Mouse (Mus musculus): ENCODE measurements around the gene Cabp7. TPM values are rescaled to one million over a fixed set of nuclear protein-coding genes. Genes with fewer than 3 reads are reported as not detected.

Cabp7 gene
- total and polyA plus RNA-seq, 3 experiments, result 0.51 TPM; not detected in 2

- no peaks in the 10 kb centered on the region for H3K9me3 ChIP-seq (replicated peaks; ENCODE audit: low read length)
- no peak overlapping the region for H3K4me2 ChIP-seq (ENCODE audit: insufficient read depth, low read depth, poor library complexity, severe bottlenecking)
- H3K27me3 ChIP-seq (replicated peaks), result no peaks in the 10 kb centered on the region
- no peak for TF ChIP-seq MAFK (IDR thresholded peaks at IDR 0.05; ENCODE audit: insufficient replicate concordance, low read length)
- no peak overlapping the region for H3K27ac ChIP-seq (ENCODE audit: insufficient read depth, low read depth)
- H3K4me3 ChIP-seq (replicated peaks in 1 of 3; ENCODE audit: low read depth in 2 of 3, low read length in 2 of 3, poor library complexity in 1 of 3), result no peak overlapping the region
- peaks cover 4 to 24% of the 10 kb centered on the region in 2 experiments; a peak in 3 of 4 replicates for H3K4me1 ChIP-seq (ENCODE audit: control insufficient read depth in 1 of 2, insufficient read depth in 2 of 2)
- peaks cover 23% of the 10 kb centered on the region for H3K79me2 ChIP-seq (replicated peaks; ENCODE audit: control insufficient read depth, extremely low read depth, insufficient read depth, poor library complexity, severe bottlenecking)
- peaks cover 12 to 25% of the 10 kb centered on the region in 2 experiments for H3K36me3 ChIP-seq (replicated peaks in 1 of 2; ENCODE audit: control insufficient read depth in 1 of 2, insufficient read depth in 1 of 2, low read length in 1 of 2)
- dilution Hi-C loops (cut with MboI; ENCODE audit: extremely low pct_ligation_motif_present, extremely low pct_unique_long_range_greater_than_20kb, low sequenced_read_pairs), result no loop called here
- DNase-seq (ENCODE audit: extremely low read depth), result no peak
- no peak overlapping the region for H3K9ac ChIP-seq (ENCODE audit: insufficient read depth, low read depth)
- in situ Hi-C loops (cut with MboI; ENCODE audit: low pct_ligation_motif_present, low pct_unique_long_range_greater_than_20kb, low sequenced_read_pairs), result no loop called here
Observed at GRCm38 (mm10) chr11:4700726-4701125, 45.9 kb downstream of the Cabp7 start.

DNA sequence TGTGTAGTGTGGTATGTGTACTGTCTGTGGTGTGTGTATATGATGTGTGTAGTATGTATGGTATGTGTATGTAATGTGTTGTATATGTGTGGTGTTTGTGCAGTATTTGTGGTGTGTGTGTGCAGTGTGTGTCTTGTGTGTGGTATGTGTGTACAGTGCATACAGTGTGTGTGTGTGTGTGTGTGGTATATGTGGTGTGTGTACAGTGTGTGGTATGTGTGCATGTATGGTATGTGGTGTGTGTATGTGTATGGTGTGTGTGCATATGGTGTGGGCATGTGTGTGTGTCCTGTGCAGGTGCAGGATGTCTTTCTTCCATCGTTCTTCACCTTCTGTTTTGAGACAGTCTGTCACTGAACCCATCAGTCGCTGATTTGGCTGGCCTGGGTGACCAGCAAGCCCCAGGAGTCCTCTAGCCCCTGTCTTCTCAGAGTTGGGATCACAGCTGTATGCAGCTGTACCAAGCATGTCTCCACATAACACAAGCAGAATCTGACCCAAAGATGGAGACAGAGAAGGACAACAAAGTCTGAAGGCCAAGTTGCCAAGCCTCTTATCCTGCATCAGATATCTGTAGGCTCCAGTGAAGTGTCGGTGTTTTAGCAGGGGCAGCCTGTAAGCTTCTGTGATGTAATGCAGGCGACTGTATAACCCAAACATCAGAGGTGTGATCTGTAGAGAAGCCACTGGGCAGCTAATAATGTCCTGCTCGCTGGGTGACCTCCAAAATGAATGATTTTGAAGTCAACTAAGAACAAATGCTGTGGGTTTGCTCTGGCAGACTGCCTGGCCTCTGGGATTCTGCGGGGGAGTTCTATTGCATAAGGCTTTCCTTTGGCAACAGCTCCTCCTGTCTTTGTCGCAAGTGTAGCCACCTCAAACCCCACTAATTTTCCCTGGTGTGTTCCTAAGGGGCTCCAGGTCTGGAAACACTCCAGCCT lies 49.3 kb downstream of the Cabp7 start:
- Histone ChIP-seq H3K9ac (ENCODE audit: insufficient read depth, low read depth) (no peak overlapping the region), H3K36me3 (replicated peaks in 1 of 2; ENCODE audit: control insufficient read depth in 1 of 2, insufficient read depth in 1 of 2, low read length in 1 of 2) (peaks cover 12 to 22% of the 10 kb centered on the region in 2 experiments), H3K4me2 (ENCODE audit: insufficient read depth, low read depth, poor library complexity, severe bottlenecking) (no peak overlapping the region), H3K4me1 (ENCODE audit: control insufficient read depth in 1 of 2, insufficient read depth in 2 of 2) (peaks cover 4 to 14% of the 10 kb centered on the region in 2 experiments; a peak in 3 of 4 replicates), H3K27me3 (replicated peaks) (no peaks in the 10 kb centered on the region), H3K79me2 (replicated peaks; ENCODE audit: control insufficient read depth, extremely low read depth, insufficient read depth, poor library complexity, severe bottlenecking) (peaks cover 4% of the 10 kb centered on the region; the same call in 1 of the 2 replicates), H3K27ac (ENCODE audit: insufficient read depth, low read depth) (no peak overlapping the region), H3K4me3 (replicated peaks in 1 of 3; ENCODE audit: low read depth in 2 of 3, low read length in 2 of 3, poor library complexity in 1 of 3) (no peak overlapping the region), H3K9me3 (replicated peaks; ENCODE audit: low read length) (peaks cover 4% of the 10 kb centered on the region)
- in situ Hi-C loops (cut with MboI; ENCODE audit: low pct_ligation_motif_present, low pct_unique_long_range_greater_than_20kb, low sequenced_read_pairs) (no loop called here), dilution Hi-C loops (cut with MboI; ENCODE audit: extremely low pct_ligation_motif_present, extremely low pct_unique_long_range_greater_than_20kb, low sequenced_read_pairs) (no loop called here)
- no peak for DNase-seq (ENCODE audit: extremely low read depth)
- TF ChIP-seq ZNF384 (IDR thresholded peaks at IDR 0.05; ENCODE audit: low read depth, low read length) (no peak), CTCF (conservative IDR thresholded peaks at IDR 0.05 in 1 of 2, IDR thresholded peaks at IDR 0.05 in 1 of 2; ENCODE audit: low read depth in 2 of 2, low read length in 2 of 2) (peak in 1 of 2 experiments; percentile 48; a peak in 2 of 4 replicates), SMC3 (IDR thresholded peaks at IDR 0.05; ENCODE audit: low read depth, low read length) (peak; percentile 43), MAZ (IDR thresholded peaks at IDR 0.05; ENCODE audit: low read depth, low read length) (no peak), USF1 (IDR thresholded peaks at IDR 0.05; ENCODE audit: low read depth, low read length) (no peak), POLR2AphosphoS2 (IDR thresholded peaks at IDR 0.05; ENCODE audit: low read depth, low read length) (no peak), RAD21 (IDR thresholded peaks at IDR 0.05; ENCODE audit: low read depth, low read length) (peak; percentile 57)

GRCm38 (mm10) chr11:4692162-4692561 lies 54.4 kb downstream of the Cabp7 start:
- no peak overlapping the region for H3K4me2 ChIP-seq (ENCODE audit: insufficient read depth, low read depth, poor library complexity, severe bottlenecking)

More at GRCm38 (mm10) chr11:4692162-4692561, 54.4 kb downstream of the Cabp7 start:
- TF ChIP-seq CHD1 (IDR thresholded peaks at IDR 0.05; ENCODE audit: low read depth, low read length) (no peak), USF1 (IDR thresholded peaks at IDR 0.05; ENCODE audit: low read depth, low read length) (no peak), NELFE (IDR thresholded peaks at IDR 0.05; ENCODE audit: low read depth, low read length) (no peak), KAT2A (IDR thresholded peaks at IDR 0.05; ENCODE audit: insufficient replicate concordance, low read length) (no peak), ZNF384 (IDR thresholded peaks at IDR 0.05; ENCODE audit: low read depth, low read length) (no peak), IRF4 (IDR thresholded peaks at IDR 0.05; ENCODE audit: low read depth, low read length) (no peak), UBTF (IDR thresholded peaks at IDR 0.05; ENCODE audit: low read depth, low read length) (no peak), SMC3 (IDR thresholded peaks at IDR 0.05; ENCODE audit: low read depth, low read length) (no peak)
- no peak for DNase-seq (ENCODE audit: extremely low read depth)
- dilution Hi-C loops (cut with MboI; ENCODE audit: extremely low pct_ligation_motif_present, extremely low pct_unique_long_range_greater_than_20kb, low sequenced_read_pairs) (no loop called here), in situ Hi-C loops (cut with MboI; ENCODE audit: low pct_ligation_motif_present, low pct_unique_long_range_greater_than_20kb, low sequenced_read_pairs) (no loop called here)
- Histone ChIP-seq H3K79me2 (replicated peaks; ENCODE audit: control insufficient read depth, extremely low read depth, insufficient read depth, poor library complexity, severe bottlenecking) (no peaks in the 10 kb centered on the region), H3K9me3 (replicated peaks; ENCODE audit: low read length) (peaks cover 4% of the 10 kb centered on the region), H3K27ac (ENCODE audit: insufficient read depth, low read depth) (no peak overlapping the region), H3K36me3 (replicated peaks in 1 of 2; ENCODE audit: control insufficient read depth in 1 of 2, insufficient read depth in 1 of 2, low read length in 1 of 2) (peaks cover 0 to 3% of the 10 kb centered on the region in 2 experiments), H3K9ac (ENCODE audit: insufficient read depth, low read depth) (no peak overlapping the region), H3K4me3 (replicated peaks in 1 of 3; ENCODE audit: low read depth in 2 of 3, low read length in 2 of 3, poor library complexity in 1 of 3) (no peak overlapping the region), H3K27me3 (replicated peaks) (no peaks in the 10 kb centered on the region), H3K4me1 (ENCODE audit: control insufficient read depth in 1 of 2, insufficient read depth in 2 of 2) (peaks cover 8 to 25% of the 10 kb centered on the region in 2 experiments; a peak in 3 of 4 replicates)
